Mouse (Mus musculus): ENCODE results near the gene Tiam1.

DNA sequence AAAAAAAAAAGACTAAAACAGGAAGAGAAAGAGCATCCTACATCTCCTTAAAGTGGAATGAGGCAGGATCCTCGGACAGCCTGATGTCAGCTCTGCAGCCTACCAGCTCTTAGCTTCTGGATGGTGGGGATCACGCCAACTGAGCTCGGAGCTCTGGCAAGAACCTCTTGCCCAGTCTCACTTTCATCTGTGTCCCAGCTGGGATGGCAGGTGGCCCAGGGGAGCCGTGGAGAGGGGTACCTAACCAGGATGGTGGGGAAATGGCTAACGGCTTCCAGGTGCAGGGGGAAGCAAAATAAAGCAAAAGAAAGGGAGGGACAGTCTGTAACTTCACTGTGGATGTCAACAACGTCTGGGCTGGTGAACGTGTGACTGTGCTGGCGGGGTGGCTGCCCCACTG, 337.6 kb downstream of the Tiam1 start:
- TF ChIP-seq CTCF (IDR thresholded peaks at IDR 0.05; ENCODE audit: control insufficient read depth, insufficient read depth, low read length) (no peak), POLR2A (IDR thresholded peaks at IDR 0.05; ENCODE audit: borderline replicate concordance, control insufficient read depth, low read depth, low read length) (no peak)
